Mouse (Mus musculus) limb, embryonic 11.5 days (tissue): Measurements from ENCODE around the gene Psma5. TPM values are rescaled to one million over a fixed set of nuclear protein-coding genes. Genes with fewer than 3 reads are reported as not detected.
A peak's percentile ranks its signal among the peaks of the same experiment; 100 is the strongest.

Experiments used
- ATAC-seq: fragments of 200-750 bp; cut with Nextera tagmentation; 2 replicates; pipeline ENCODE4 v1.8.0; 2017; ENCODE audit warnings: low read depth; ENCODE audit not compliant: insufficient number of reproducible peaks, low FRiP score, low TSS enrichment
- DNase-seq: peaks from one replicate; pipeline ENCODE4 v3.0.0-alpha.2; 2015; ENCODE audit warnings: low spot score
- H3K27ac ChIP-seq: fragments of 300-500 bp; sonication (generic); replicated peaks from 2 replicates; pipeline ENCODE4 v1.5.1; 2014; ENCODE audit warnings: low read depth, mild to moderate bottlenecking, low read length
- H3K27me3 ChIP-seq: fragments of 300-500 bp; sonication (generic); 2 replicates; pipeline ENCODE4 v1.6.1; 2014; ENCODE audit warnings: mild to moderate bottlenecking, low read length, mixed read lengths; ENCODE audit not compliant: control insufficient read depth, insufficient read depth
- H3K36me3 ChIP-seq: fragments of 300-500 bp; sonication (generic); 2 replicates; pipeline ENCODE4 v1.6.1; 2014; ENCODE audit warnings: mild to moderate bottlenecking, low read length, moderate library complexity, mixed read lengths; ENCODE audit not compliant: control insufficient read depth, insufficient read depth
- H3K4me1 ChIP-seq: fragments of 300-500 bp; sonication (generic); 2 replicates; pipeline ENCODE4 v1.6.1; 2014; ENCODE audit warnings: low read length, mixed read lengths; ENCODE audit not compliant: control insufficient read depth, insufficient read depth
- H3K4me2 ChIP-seq: fragments of 300-500 bp; sonication (generic); 2 replicates; pipeline ENCODE4 v1.6.1; 2014; ENCODE audit warnings: low read depth, mild to moderate bottlenecking, moderate library complexity; ENCODE audit not compliant: severe bottlenecking
- H3K4me3 ChIP-seq: fragments of 300-500 bp; sonication (generic); 2 replicates; pipeline ENCODE4 v1.5.1; 2014; ENCODE audit warnings: low read depth, low read length
- H3K9ac ChIP-seq: fragments of 300-500 bp; sonication (generic); 2 replicates; pipeline ENCODE4 v1.6.1; 2014; ENCODE audit warnings: mild to moderate bottlenecking, low read length
- H3K9me3 ChIP-seq: fragments of 300-500 bp; sonication (generic); 2 replicates; pipeline ENCODE4 v1.6.1; 2016; ENCODE audit warnings: low read length; ENCODE audit not compliant: control insufficient read depth
- WGBS: fragments of 180-500 bp; shearing (Covaris S2); extraction: QIAGEN DNeasy Blood & Tissue Kit; methylation state at CpG from one replicate; pipeline ENCODE4 v1.1.7; 2014; 5-methylcytosine and 5-hydroxymethylcytosine counted together
- polyA plus RNA-seq: library from polyadenylated mRNA; unstranded; fragments of >200 nt; fragmentation: Nextera tagmentation; extraction: Ambion mirVana; gene quantifications from 2 replicates; pipeline ENCODE4 v1.2.1, GENCODE M21; 2014

Psma5 gene
- polyA plus RNA-seq: 348 and 359 TPM in 2 replicates

GRCm38 (mm10) chr3:108256719-108257637 lies at the start of gene Psma5:
Gene Psma5 (plus strand): TSS chr3:108256926.
- Histone ChIP-seq H3K9ac (peak within 1 kb of the TSS; percentile 84), H3K27ac (no peak within 1 kb of the TSS), H3K27me3 (no peaks in the 10 kb centered on the region), H3K36me3 (no peaks in the 10 kb centered on the region; the same call in 1 of the 2 replicates), H3K4me3 (peak within 1 kb of the TSS; percentile 97), H3K4me2 (peak within 1 kb of the TSS; percentile 83), H3K9me3 (no peaks in the 10 kb centered on the region), H3K4me1 (peaks cover 3% of the 10 kb centered on the region; the same call in 1 of the 2 replicates)
- peak; percentile 97 for DNase-seq
- under 1% methylated on average over 79 of the region's 79 CpGs for WGBS
- peak; percentile 98 for ATAC-seq

DNA sequence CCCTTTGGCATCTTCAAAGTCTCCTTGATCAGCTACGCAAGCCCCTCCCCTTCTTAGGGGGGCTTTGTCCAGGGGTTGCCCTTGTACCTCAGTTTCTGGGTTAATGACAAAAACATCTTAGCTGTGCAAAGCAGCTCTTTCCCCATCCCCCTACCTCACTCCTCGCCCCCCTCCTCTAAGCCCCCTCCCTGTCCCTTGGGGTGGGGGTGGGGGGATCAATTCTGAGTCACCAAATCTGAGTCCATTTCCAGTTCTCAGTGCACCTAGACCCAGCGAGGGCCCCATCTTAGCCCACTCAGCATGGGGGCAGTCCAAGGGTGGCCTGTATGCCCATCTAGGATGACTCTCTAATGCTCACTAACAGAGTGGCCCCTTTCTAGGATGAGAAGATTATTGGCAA lies 47.7 kb upstream of the Psma5 start:
- Histone ChIP-seq H3K4me1 (peaks cover 12% of the 10 kb centered on the region), H3K9ac (peak overlapping the region; percentile 86), H3K27ac (0 out of 2 replicates have a peak overlapping the region, but pooled peaks have one; percentile 14), H3K4me2 (peak overlapping the region; percentile 95), H3K36me3 (peaks cover 18% of the 10 kb centered on the region; the same call in 1 of the 2 replicates), H3K4me3 (peak overlapping the region; percentile 61), H3K27me3 (no peaks in the 10 kb centered on the region), H3K9me3 (no peaks in the 10 kb centered on the region)
- WGBS: 55% methylated on average over 3 of the region's 3 CpGs
- DNase-seq (no peak), ATAC-seq (no peak)

GRCm38 (mm10) chr3:108209536-108209935 lies 47.2 kb upstream of the Psma5 start:
- WGBS: 7% methylated on average over 8 of the region's 8 CpGs

GRCm38 (mm10) chr3:108209946-108210770 lies 46.6 kb upstream of the Psma5 start:
- ATAC-seq: peak; percentile 92

More at GRCm38 (mm10) chr3:108209536-108209935, 47.2 kb upstream of the Psma5 start:
- peak overlapping the region; percentile 95 for H3K4me2 ChIP-seq
- peaks cover 12% of the 10 kb centered on the region for H3K4me1 ChIP-seq
- DNase-seq (peak; percentile 43), ATAC-seq (0 out of 2 replicates have a peak, but pooled peaks have one; percentile 3)
- H3K9ac ChIP-seq: peak overlapping the region; percentile 86
- peaks cover 18% of the 10 kb centered on the region; the same call in 1 of the 2 replicates for H3K36me3 ChIP-seq
- no peaks in the 10 kb centered on the region for H3K27me3 ChIP-seq
- no peak overlapping the region; the same call in 1 of the 2 replicates for H3K27ac ChIP-seq
- peak overlapping the region; percentile 61 for H3K4me3 ChIP-seq
- no peaks in the 10 kb centered on the region for H3K9me3 ChIP-seq

GRCm38 (mm10) chr3:108210771-108211139 lies 46.0 kb upstream of the Psma5 start, which contains the start of gene Atxn7l2:
Gene Atxn7l2 (minus strand): TSS chr3:108210934.
- Histone ChIP-seq H3K4me1 (peaks cover 12% of the 10 kb centered on the region), H3K9me3 (no peaks in the 10 kb centered on the region), H3K9ac (peak within 1 kb of the TSS; percentile 86), H3K36me3 (peaks cover 9% of the 10 kb centered on the region; the same call in 1 of the 2 replicates), H3K4me2 (peak within 1 kb of the TSS; percentile 95), H3K27me3 (no peaks in the 10 kb centered on the region), H3K4me3 (peak within 1 kb of the TSS; percentile 61), H3K27ac (peak within 1 kb of the TSS; percentile 80)
- WGBS: 0% methylated on average over 14 of the region's 14 CpGs
- DNase-seq: no peak
- ATAC-seq: peak; percentile 81

More at GRCm38 (mm10) chr3:108209946-108210770, 46.6 kb upstream of the Psma5 start:
- H3K4me1 ChIP-seq: peaks cover 12% of the 10 kb centered on the region
- DNase-seq: peak; percentile 95
- peak overlapping the region; percentile 61 for H3K4me3 ChIP-seq
- H3K4me2 ChIP-seq: peak overlapping the region; percentile 95
- H3K9me3 ChIP-seq: no peaks in the 10 kb centered on the region
- H3K36me3 ChIP-seq: peaks cover 14% of the 10 kb centered on the region; the same call in 1 of the 2 replicates
- H3K27ac ChIP-seq: peak overlapping the region; percentile 80
- under 1% methylated on average over 55 of the region's 72 CpGs for WGBS
- peak overlapping the region; percentile 86 for H3K9ac ChIP-seq
- no peaks in the 10 kb centered on the region for H3K27me3 ChIP-seq

GRCm38 (mm10) chr3:108211845-108212244 lies 44.9 kb upstream of the Psma5 start:
- Histone ChIP-seq H3K9ac (no peak overlapping the region), H3K4me2 (no peak overlapping the region), H3K27me3 (no peaks in the 10 kb centered on the region), H3K27ac (no peak overlapping the region), H3K9me3 (no peaks in the 10 kb centered on the region), H3K36me3 (peaks cover 5% of the 10 kb centered on the region; the same call in 1 of the 2 replicates), H3K4me1 (peaks cover 12% of the 10 kb centered on the region), H3K4me3 (no peak overlapping the region)
- ATAC-seq (no peak), DNase-seq (no peak)
- 87% methylated on average over 6 of the region's 6 CpGs for WGBS

DNA sequence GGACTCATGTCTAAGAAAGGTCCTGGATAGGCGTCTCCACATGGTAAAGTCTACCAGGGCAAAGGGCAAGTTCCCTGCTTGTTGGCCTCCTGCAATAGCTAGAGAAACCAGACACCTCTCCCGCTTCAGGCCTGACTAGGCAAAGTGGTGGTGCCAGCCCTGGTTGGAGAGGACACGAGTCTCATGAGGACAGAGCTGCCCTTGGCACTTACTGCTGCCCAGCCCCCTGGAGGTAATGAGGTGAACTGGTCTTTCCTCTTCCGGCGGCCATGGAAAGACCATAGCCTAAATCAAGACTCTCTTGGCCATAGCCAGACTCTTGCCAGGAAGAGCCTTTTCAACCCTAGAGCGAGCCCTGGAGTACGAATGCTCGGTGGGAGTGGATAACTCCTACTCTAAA lies 44.3 kb upstream of the Psma5 start:
- H3K4me2 ChIP-seq: no peak overlapping the region
- no peak overlapping the region for H3K9ac ChIP-seq
- no peak for ATAC-seq
- peaks cover 12% of the 10 kb centered on the region for H3K4me1 ChIP-seq
- no peak overlapping the region for H3K27ac ChIP-seq
- no peak for DNase-seq
- H3K27me3 ChIP-seq: no peaks in the 10 kb centered on the region
- 80% methylated on average over 8 of the region's 8 CpGs for WGBS
- H3K36me3 ChIP-seq: peaks cover under 1% of the 10 kb centered on the region; the same call in 1 of the 2 replicates
- no peak overlapping the region for H3K4me3 ChIP-seq
- H3K9me3 ChIP-seq: no peaks in the 10 kb centered on the region

DNA sequence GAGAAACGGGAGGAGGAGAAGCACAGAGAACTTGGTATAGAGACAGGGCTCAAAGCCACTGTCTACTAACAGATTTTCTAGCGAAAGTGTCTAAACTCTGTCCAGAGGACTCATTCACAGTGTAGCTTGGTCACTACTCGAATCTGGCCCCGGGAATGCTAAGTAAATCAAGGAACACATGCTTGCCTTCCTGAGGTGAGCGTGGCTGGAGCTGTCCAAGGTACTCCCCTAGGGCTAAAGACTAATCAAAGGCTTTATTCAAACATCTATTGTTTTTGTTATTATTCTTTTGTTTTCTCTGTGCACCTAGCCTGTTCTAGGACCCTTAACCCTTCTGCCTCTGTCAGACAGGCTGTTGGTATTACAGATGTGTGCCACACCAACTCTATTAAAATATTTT lies 42.0 kb upstream of the Psma5 start:
- ATAC-seq: no peak
- H3K27ac ChIP-seq: no peak overlapping the region
- 17% methylated on average over 5 of the region's 5 CpGs for WGBS

More for the DNA sequence above, 42.0 kb upstream of the Psma5 start:
- Histone ChIP-seq H3K9me3 (no peaks in the 10 kb centered on the region), H3K36me3 (no peaks in the 10 kb centered on the region), H3K4me3 (no peak overlapping the region), H3K4me2 (no peak overlapping the region), H3K27me3 (no peaks in the 10 kb centered on the region), H3K4me1 (peaks cover 3% of the 10 kb centered on the region; the same call in 1 of the 2 replicates), H3K9ac (no peak overlapping the region)
- DNase-seq: peak; percentile 75
